Comparison of ENCODE assay signal across 23 mouse cellular contexts in the genomic region with DNA sequence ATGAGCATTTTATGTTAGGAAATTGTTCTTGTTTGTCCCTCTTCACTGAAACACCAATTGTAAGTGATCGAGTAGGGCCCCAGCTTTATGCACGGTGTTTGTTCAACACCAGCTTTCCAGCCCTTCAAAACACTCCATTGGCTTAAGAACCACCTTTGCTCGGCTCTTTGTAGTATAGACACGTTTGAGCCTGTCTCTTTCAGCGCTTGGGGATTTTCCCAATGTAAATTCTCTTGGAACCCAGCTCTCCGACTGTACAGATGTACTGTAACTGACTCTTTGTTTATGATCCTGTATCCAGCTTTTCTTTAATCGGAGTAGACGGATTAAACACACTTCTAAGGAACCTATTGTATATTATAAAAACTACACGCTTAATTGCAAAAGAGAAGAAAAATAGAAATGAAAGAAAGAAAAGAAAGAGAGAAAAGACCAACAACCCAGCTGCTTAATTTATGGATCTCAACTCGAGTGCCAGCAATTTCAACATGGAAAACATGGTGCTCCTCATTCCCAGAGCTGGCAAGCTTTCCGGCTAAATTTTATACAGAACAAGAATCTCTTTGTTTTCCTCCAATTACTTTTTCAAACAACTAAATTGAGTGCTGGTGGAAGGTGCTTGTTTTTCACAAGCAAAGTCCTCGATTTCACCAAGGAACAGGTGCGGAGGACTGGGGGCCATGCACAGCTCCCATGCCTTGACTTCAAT.
DNase-seq lines count a peak whose midpoint lies in the region; ATAC-seq and TF ChIP-seq lines count a peak whose summit lies in the region.
"Had no signal": no experiment of that assay in that cellular context is flagged by ENCODE, and none has a peak within 500 bp of the region (broad histone marks: within the 10 kb centered on the region; RNA-seq: fewer than 3 reads in every experiment).

No protein-coding gene starts in this region.

- no peak overlapping the region for H3K4me3 ChIP-seq in hindbrain, postnatal 0 days (ENCODE audit: low read length)
- no peak overlapping the region for H3K4me3 ChIP-seq in hindbrain, embryonic 10.5 days
- no peak overlapping the region for H3K4me3 ChIP-seq in forebrain, embryonic 14.5 days (ENCODE audit: low read depth, low read length)
- no peak overlapping the region for H3K4me3 ChIP-seq in midbrain, embryonic 14.5 days (replicated peaks; ENCODE audit: low read depth, low read length)
- H3K4me3 ChIP-seq in kidney, embryonic 16.5 days (ENCODE audit: low read length): no peak overlapping the region
- no peak overlapping the region for H3K4me3 ChIP-seq in hindbrain, embryonic 13.5 days
- H3K4me3 ChIP-seq: heart, adult 2 months; heart, embryonic 13.5 days; hindbrain, embryonic 15.5 days; intestine, embryonic 15.5 days; limb, embryonic 13.5 days; liver, embryonic 13.5 days had no signal

- no peaks in the 10 kb centered on the region for H3K36me3 ChIP-seq in hindbrain, postnatal 0 days (ENCODE audit: insufficient read depth, low read length)
- H3K36me3 ChIP-seq in hindbrain, embryonic 10.5 days: no peaks in the 10 kb centered on the region
- no peaks in the 10 kb centered on the region for H3K36me3 ChIP-seq in forebrain, embryonic 14.5 days (ENCODE audit: control insufficient read depth, insufficient read depth, low read length)
- no peaks in the 10 kb centered on the region for H3K36me3 ChIP-seq in midbrain, embryonic 14.5 days (ENCODE audit: control insufficient read depth, insufficient read depth, low read length)
- no peaks in the 10 kb centered on the region for H3K36me3 ChIP-seq in kidney, embryonic 16.5 days (ENCODE audit: insufficient read depth, low read length)
- no peaks in the 10 kb centered on the region for H3K36me3 ChIP-seq in hindbrain, embryonic 13.5 days
- H3K36me3 ChIP-seq: heart, embryonic 13.5 days; hindbrain, embryonic 15.5 days; intestine, embryonic 15.5 days; limb, embryonic 13.5 days; liver, embryonic 13.5 days had no signal

- no peak overlapping the region for H3K9ac ChIP-seq in hindbrain, postnatal 0 days (replicated peaks; ENCODE audit: low read length)
- no peak overlapping the region for H3K9ac ChIP-seq in forebrain, embryonic 14.5 days (ENCODE audit: low read length)
- H3K9ac ChIP-seq in midbrain, embryonic 14.5 days (replicated peaks; ENCODE audit: low read length): no peak overlapping the region
- H3K9ac ChIP-seq in kidney, embryonic 16.5 days (replicated peaks; ENCODE audit: low read length): no peak overlapping the region
- no peak overlapping the region for H3K9ac ChIP-seq in hindbrain, embryonic 13.5 days
- H3K9ac ChIP-seq: heart, embryonic 13.5 days; hindbrain, embryonic 15.5 days; intestine, embryonic 15.5 days; limb, embryonic 13.5 days; liver, embryonic 13.5 days had no signal

- no peak for TF ChIP-seq CTCF in hindbrain, postnatal 0 days (IDR thresholded peaks at IDR 0.05; ENCODE audit: low read depth)

- no peak for ATAC-seq in hindbrain, postnatal 0 days
- peak; percentile 93 for ATAC-seq in forebrain, embryonic 14.5 days
- no peak for ATAC-seq in midbrain, embryonic 14.5 days (ENCODE audit: low FRiP score, low TSS enrichment)
- no peak for ATAC-seq in kidney, embryonic 16.5 days (ENCODE audit: low FRiP score, low TSS enrichment)
- no peak for ATAC-seq in hindbrain, embryonic 13.5 days (ENCODE audit: low FRiP score)
- ATAC-seq: intestine, embryonic 15.5 days; Patski had no signal

- H3K9me3 ChIP-seq in hindbrain, postnatal 0 days (ENCODE audit: low read length): no peaks in the 10 kb centered on the region
- H3K9me3 ChIP-seq in hindbrain, embryonic 10.5 days: no peaks in the 10 kb centered on the region
- no peaks in the 10 kb centered on the region for H3K9me3 ChIP-seq in forebrain, embryonic 14.5 days (replicated peaks; ENCODE audit: control insufficient read depth, low read length)
- H3K9me3 ChIP-seq in midbrain, embryonic 14.5 days (ENCODE audit: control insufficient read depth, low read length): no peaks in the 10 kb centered on the region
- no peaks in the 10 kb centered on the region for H3K9me3 ChIP-seq in kidney, embryonic 16.5 days (ENCODE audit: low read length)
- no peaks in the 10 kb centered on the region for H3K9me3 ChIP-seq in hindbrain, embryonic 13.5 days
- H3K9me3 ChIP-seq: heart, embryonic 13.5 days; hindbrain, embryonic 15.5 days; intestine, embryonic 15.5 days; limb, embryonic 13.5 days; liver, embryonic 13.5 days had no signal

- peak; percentile 13 for DNase-seq in hindbrain, postnatal 0 days (ENCODE audit: low spot score)
- DNase-seq in hindbrain, embryonic 10.5 days (ENCODE audit: low spot score): no peak
- DNase-seq in brain, adult 2 months (ENCODE audit: low read depth, low spot score): peak; percentile 6
- peak; percentile 90 for DNase-seq in forebrain, embryonic 14.5 days (ENCODE audit: low spot score)
- DNase-seq in midbrain, embryonic 14.5 days: peak; percentile 35
- DNase-seq: adrenal gland, adult 8-10 months; cerebellum, adult 9-10 months; gastrocnemius, postnatal 25 days; heart, adult 2 months; kidney, adult 9 months; kidney, postnatal 25 days; liver, embryonic 13.5 days; lung, adult 2 months; lung, postnatal 14 days; right cerebral cortex, postnatal 25 days; thymus, postnatal 14 days had no signal

- 61% methylated on average over 13 of the region's 13 CpGs for WGBS in hindbrain, postnatal 0 days
- WGBS in hindbrain, embryonic 10.5 days: 88% methylated on average over 13 of the region's 13 CpGs
- 13% methylated on average over 13 of the region's 13 CpGs for WGBS in forebrain, embryonic 14.5 days
- WGBS in midbrain, embryonic 14.5 days: 71% methylated on average over 13 of the region's 13 CpGs
- WGBS in kidney, embryonic 16.5 days: 83% methylated on average over 13 of the region's 13 CpGs
- 82% methylated on average over 13 of the region's 13 CpGs for WGBS in hindbrain, embryonic 13.5 days

- no peak overlapping the region for H3K4me2 ChIP-seq in hindbrain, postnatal 0 days (ENCODE audit: low read depth, low read length)
- H3K4me2 ChIP-seq in forebrain, embryonic 14.5 days (ENCODE audit: low read length): no peak overlapping the region
- H3K4me2 ChIP-seq in midbrain, embryonic 14.5 days (ENCODE audit: low read length): no peak overlapping the region
- H3K4me2 ChIP-seq in kidney, embryonic 16.5 days (replicated peaks; ENCODE audit: low read depth, low read length): no peak overlapping the region
- H3K4me2 ChIP-seq in hindbrain, embryonic 13.5 days: no peak overlapping the region
- H3K4me2 ChIP-seq: heart, embryonic 13.5 days; hindbrain, embryonic 15.5 days; intestine, embryonic 15.5 days; limb, embryonic 13.5 days; liver, embryonic 13.5 days had no signal

- no peaks in the 10 kb centered on the region for H3K4me1 ChIP-seq in hindbrain, postnatal 0 days (ENCODE audit: insufficient read depth, low read length)
- H3K4me1 ChIP-seq in hindbrain, embryonic 10.5 days (replicated peaks): no peaks in the 10 kb centered on the region
- H3K4me1 ChIP-seq in forebrain, embryonic 14.5 days (ENCODE audit: control insufficient read depth, insufficient read depth, low read length): peaks cover 2% of the 10 kb centered on the region; the same call in 1 of the 2 replicates
- H3K4me1 ChIP-seq in midbrain, embryonic 14.5 days (ENCODE audit: control insufficient read depth, insufficient read depth, low read length): no peaks in the 10 kb centered on the region
- H3K4me1 ChIP-seq in kidney, embryonic 16.5 days (ENCODE audit: insufficient read depth, low read length): no peaks in the 10 kb centered on the region
- H3K4me1 ChIP-seq in hindbrain, embryonic 13.5 days (replicated peaks): no peaks in the 10 kb centered on the region
- H3K4me1 ChIP-seq: heart, embryonic 13.5 days; hindbrain, embryonic 15.5 days; intestine, embryonic 15.5 days; liver, embryonic 13.5 days had no signal

- H3K27ac ChIP-seq in hindbrain, postnatal 0 days: no peak overlapping the region
- H3K27ac ChIP-seq in hindbrain, embryonic 10.5 days: no peak overlapping the region
- no peak overlapping the region for H3K27ac ChIP-seq in forebrain, embryonic 14.5 days (ENCODE audit: low read depth, low read length)
- H3K27ac ChIP-seq in midbrain, embryonic 14.5 days (replicated peaks; ENCODE audit: low read depth, low read length): no peak overlapping the region
- H3K27ac ChIP-seq in kidney, embryonic 16.5 days (ENCODE audit: low read length): no peak overlapping the region
- H3K27ac ChIP-seq in hindbrain, embryonic 13.5 days: no peak overlapping the region
- H3K27ac ChIP-seq: heart, adult 2 months; heart, embryonic 13.5 days; hindbrain, embryonic 15.5 days; intestine, embryonic 15.5 days; limb, embryonic 13.5 days; liver, embryonic 13.5 days had no signal

- H3K27me3 ChIP-seq in hindbrain, postnatal 0 days (ENCODE audit: insufficient read depth, low read length): no peaks in the 10 kb centered on the region
- no peaks in the 10 kb centered on the region for H3K27me3 ChIP-seq in hindbrain, embryonic 10.5 days (ENCODE audit: insufficient read depth, poor library complexity, severe bottlenecking)
- peaks cover 3% of the 10 kb centered on the region; the same call in 1 of the 2 replicates for H3K27me3 ChIP-seq in forebrain, embryonic 14.5 days (replicated peaks; ENCODE audit: control insufficient read depth, insufficient read depth, low read length)
- no peaks in the 10 kb centered on the region for H3K27me3 ChIP-seq in midbrain, embryonic 14.5 days (ENCODE audit: control insufficient read depth, insufficient read depth, low read length)
- H3K27me3 ChIP-seq in kidney, embryonic 16.5 days (ENCODE audit: insufficient read depth, low read length): no peaks in the 10 kb centered on the region
- no peaks in the 10 kb centered on the region for H3K27me3 ChIP-seq in hindbrain, embryonic 13.5 days
- H3K27me3 ChIP-seq: heart, embryonic 13.5 days; hindbrain, embryonic 15.5 days; intestine, embryonic 15.5 days; limb, embryonic 13.5 days; liver, embryonic 13.5 days; Patski had no signal
